Mouse (Mus musculus): ENCODE results near the gene Depdc7. TPM values are rescaled to one million over a fixed set of nuclear protein-coding genes. Genes with fewer than 3 reads are reported as not detected.

Depdc7 gene
- polyA plus RNA-seq (2011; ENCODE audit: insufficient read depth, insufficient read length, low replicate concordance, missing spikeins), result 1.7 TPM in 1 of 2 replicates, not detected in the other

DNA sequence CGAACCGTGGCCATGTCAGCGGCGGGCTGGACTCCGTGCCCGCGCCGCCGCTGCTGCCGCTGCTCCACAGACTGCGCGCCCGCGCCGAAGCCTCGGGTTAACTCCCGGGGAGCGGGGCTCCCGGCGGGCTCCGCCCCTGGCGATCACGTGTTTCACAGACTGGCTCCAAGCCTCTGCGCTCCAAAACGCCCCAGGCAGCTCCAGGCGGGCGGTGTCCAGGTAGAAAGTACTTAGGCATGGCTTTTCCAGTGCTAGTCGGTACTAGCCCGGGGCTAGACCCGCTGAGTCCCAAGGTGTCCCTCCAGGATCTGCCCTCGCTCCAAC is at the start of gene Depdc7:
Depdc7 (minus strand) TSS at position 138 of the 324 bp plus-strand sequence.
- peak within 1 kb of the TSS; percentile 25 for H3K4me3 ChIP-seq (replicated peaks; ENCODE audit: control insufficient read depth, low read depth, low read length)
- WGBS, result 1% methylated on average over 31 of the region's 31 CpGs
- H3K27ac ChIP-seq (ENCODE audit: control insufficient read depth, insufficient read depth, low read depth, low read length, poor library complexity), result no peak within 1 kb of the TSS
- no peaks in the 10 kb centered on the region for H3K4me1 ChIP-seq (ENCODE audit: control insufficient read depth, insufficient read depth, low read length)
- TF ChIP-seq POLR2A (IDR thresholded peaks at IDR 0.05; ENCODE audit: borderline replicate concordance, control insufficient read depth, low read depth, low read length), result no peak
- TF ChIP-seq CTCF (IDR thresholded peaks at IDR 0.05; ENCODE audit: control insufficient read depth, insufficient read depth, low read length), result no peak

DNA sequence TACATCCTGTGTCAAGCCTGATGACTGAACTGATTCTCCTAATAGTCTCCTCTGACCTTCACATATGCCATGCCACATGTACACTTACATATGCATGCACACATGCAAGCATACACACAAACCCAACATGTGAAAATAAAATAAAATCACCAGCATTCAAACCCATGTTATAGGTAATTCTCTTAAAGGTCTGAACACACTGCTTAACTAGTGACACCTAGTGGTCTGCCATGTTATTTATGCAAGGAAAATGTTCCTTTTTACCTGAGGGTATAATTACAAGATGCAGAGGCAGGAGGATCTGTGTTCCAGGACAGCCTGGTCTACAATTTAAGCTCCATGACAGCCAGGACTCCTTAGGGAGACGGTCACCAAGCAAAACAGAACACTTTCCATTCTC is 32.1 kb upstream of the Depdc7 start:
- no peak for TF ChIP-seq CTCF (IDR thresholded peaks at IDR 0.05; ENCODE audit: control insufficient read depth, insufficient read depth, low read length)
- no peak for TF ChIP-seq POLR2A (IDR thresholded peaks at IDR 0.05; ENCODE audit: borderline replicate concordance, control insufficient read depth, low read depth, low read length)
- Histone ChIP-seq H3K27ac (ENCODE audit: control insufficient read depth, insufficient read depth, low read depth, low read length, poor library complexity) (no peak overlapping the region), H3K4me1 (ENCODE audit: control insufficient read depth, insufficient read depth, low read length) (no peaks in the 10 kb centered on the region), H3K4me3 (replicated peaks; ENCODE audit: control insufficient read depth, low read depth, low read length) (no peak overlapping the region)
- WGBS, result 90% methylated on average over 1 of the region's 1 CpGs

DNA sequence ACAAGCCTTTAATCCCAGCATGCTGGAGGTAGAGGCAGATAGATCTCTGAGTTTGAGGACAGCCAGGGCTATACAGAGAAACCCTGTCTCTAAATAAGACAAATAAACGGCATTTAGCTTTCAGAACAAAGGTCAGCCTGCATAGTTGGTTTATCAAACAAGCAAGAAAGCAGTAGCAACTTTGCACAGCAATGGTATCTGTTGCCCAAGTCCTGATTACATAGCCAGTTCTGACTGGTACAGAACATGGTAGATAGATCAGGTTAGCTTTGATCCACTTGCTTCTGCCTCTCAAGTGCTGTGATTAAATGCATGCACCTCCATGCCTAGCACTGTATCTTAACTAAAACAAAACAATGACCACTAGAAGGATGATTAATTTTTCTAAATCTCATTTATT is 26.0 kb upstream of the Depdc7 start:
- WGBS, result 85% methylated on average over 1 of the region's 1 CpGs
- Histone ChIP-seq H3K27ac (ENCODE audit: control insufficient read depth, insufficient read depth, low read depth, low read length, poor library complexity) (no peak overlapping the region), H3K4me1 (ENCODE audit: control insufficient read depth, insufficient read depth, low read length) (no peaks in the 10 kb centered on the region), H3K4me3 (replicated peaks; ENCODE audit: control insufficient read depth, low read depth, low read length) (no peak overlapping the region)
- TF ChIP-seq CTCF (IDR thresholded peaks at IDR 0.05; ENCODE audit: control insufficient read depth, insufficient read depth, low read length) (no peak), POLR2A (IDR thresholded peaks at IDR 0.05; ENCODE audit: borderline replicate concordance, control insufficient read depth, low read depth, low read length) (no peak)

DNA sequence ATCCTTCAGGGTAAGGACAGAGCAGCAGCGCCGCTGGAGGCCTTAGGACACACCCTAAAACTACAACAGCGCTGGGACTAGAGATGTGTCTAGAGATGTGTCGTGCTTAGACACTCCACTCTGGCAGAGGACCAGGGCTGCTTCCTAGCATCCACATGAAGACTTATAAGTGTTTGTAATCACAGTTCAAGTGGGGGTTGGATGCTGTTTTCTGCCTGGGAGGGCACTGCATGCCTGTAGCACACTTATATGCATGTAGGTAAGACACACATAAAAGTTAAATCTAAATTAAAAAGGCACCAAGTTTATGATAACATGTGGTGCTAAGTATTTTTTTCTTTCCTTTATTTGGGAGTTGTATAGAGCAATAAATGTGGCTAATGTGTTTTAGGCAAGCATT is 21.3 kb upstream of the Depdc7 start:
- Histone ChIP-seq H3K4me3 (replicated peaks; ENCODE audit: control insufficient read depth, low read depth, low read length) (no peak overlapping the region), H3K4me1 (ENCODE audit: control insufficient read depth, insufficient read depth, low read length) (no peaks in the 10 kb centered on the region), H3K27ac (ENCODE audit: control insufficient read depth, insufficient read depth, low read depth, low read length, poor library complexity) (no peak overlapping the region)
- 83% methylated on average over 4 of the region's 4 CpGs for WGBS
- TF ChIP-seq POLR2A (IDR thresholded peaks at IDR 0.05; ENCODE audit: borderline replicate concordance, control insufficient read depth, low read depth, low read length) (no peak), CTCF (IDR thresholded peaks at IDR 0.05; ENCODE audit: control insufficient read depth, insufficient read depth, low read length) (no peak)

DNA sequence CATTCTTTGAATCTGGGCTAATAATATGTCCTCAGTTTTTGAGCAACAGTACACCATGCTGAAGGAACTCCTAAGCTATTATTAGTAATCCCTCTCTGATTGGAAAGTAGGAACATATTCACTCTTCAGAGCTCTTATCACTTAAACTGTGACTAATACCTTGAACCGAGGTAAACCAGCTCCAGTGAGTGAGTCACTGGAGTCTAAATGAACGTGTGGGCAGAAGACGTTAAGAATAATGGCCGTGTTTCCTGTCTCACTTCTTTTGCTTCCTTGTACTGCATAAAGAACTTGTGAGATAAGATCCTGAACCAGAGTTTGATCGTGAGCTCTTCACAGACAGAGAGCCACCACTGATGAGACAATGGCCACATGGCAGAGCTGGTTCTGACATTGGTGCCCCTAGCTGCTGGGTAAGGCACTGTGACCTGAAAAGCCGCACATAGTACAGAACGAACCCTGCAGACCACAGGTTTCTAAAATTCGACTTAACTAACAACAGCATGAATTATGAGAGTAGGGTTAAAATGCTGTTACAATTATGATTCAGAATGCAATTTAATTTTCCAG is 20.5 kb upstream of the Depdc7 start:
- Histone ChIP-seq H3K4me3 (replicated peaks; ENCODE audit: control insufficient read depth, low read depth, low read length) (no peak overlapping the region), H3K4me1 (ENCODE audit: control insufficient read depth, insufficient read depth, low read length) (no peaks in the 10 kb centered on the region), H3K27ac (ENCODE audit: control insufficient read depth, insufficient read depth, low read depth, low read length, poor library complexity) (no peak overlapping the region)
- WGBS, result 55% methylated on average over 8 of the region's 8 CpGs
- TF ChIP-seq POLR2A (IDR thresholded peaks at IDR 0.05; ENCODE audit: borderline replicate concordance, control insufficient read depth, low read depth, low read length) (no peak), CTCF (IDR thresholded peaks at IDR 0.05; ENCODE audit: control insufficient read depth, insufficient read depth, low read length) (no peak)

DNA sequence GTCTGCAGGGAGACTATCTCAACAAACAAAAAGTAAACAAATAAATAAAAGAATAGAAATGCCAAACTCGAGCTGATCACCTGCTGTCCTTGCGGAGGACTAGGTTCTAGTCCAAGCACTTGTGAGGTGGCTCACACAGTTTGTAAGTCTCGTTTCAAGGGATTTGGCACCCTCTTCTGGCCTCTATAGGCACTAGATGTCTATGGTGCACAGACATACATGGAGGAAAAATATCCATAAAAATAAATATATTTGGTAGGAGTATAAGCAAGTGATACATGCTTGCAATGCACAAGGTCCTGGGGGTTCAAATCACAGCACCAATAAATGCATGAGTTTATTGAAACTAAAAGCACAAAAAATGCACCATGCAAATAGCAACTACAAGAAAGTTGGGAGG is 7.9 kb upstream of the Depdc7 start:
- 52% methylated on average over 3 of the region's 3 CpGs for WGBS
- H3K4me3 ChIP-seq (replicated peaks; ENCODE audit: control insufficient read depth, low read depth, low read length), result no peak overlapping the region
- H3K4me1 ChIP-seq (ENCODE audit: control insufficient read depth, insufficient read depth, low read length), result no peaks in the 10 kb centered on the region
- H3K27ac ChIP-seq (ENCODE audit: control insufficient read depth, insufficient read depth, low read depth, low read length, poor library complexity), result no peak overlapping the region
- TF ChIP-seq CTCF (IDR thresholded peaks at IDR 0.05; ENCODE audit: control insufficient read depth, insufficient read depth, low read length), result no peak
- no peak for TF ChIP-seq POLR2A (IDR thresholded peaks at IDR 0.05; ENCODE audit: borderline replicate concordance, control insufficient read depth, low read depth, low read length)

DNA sequence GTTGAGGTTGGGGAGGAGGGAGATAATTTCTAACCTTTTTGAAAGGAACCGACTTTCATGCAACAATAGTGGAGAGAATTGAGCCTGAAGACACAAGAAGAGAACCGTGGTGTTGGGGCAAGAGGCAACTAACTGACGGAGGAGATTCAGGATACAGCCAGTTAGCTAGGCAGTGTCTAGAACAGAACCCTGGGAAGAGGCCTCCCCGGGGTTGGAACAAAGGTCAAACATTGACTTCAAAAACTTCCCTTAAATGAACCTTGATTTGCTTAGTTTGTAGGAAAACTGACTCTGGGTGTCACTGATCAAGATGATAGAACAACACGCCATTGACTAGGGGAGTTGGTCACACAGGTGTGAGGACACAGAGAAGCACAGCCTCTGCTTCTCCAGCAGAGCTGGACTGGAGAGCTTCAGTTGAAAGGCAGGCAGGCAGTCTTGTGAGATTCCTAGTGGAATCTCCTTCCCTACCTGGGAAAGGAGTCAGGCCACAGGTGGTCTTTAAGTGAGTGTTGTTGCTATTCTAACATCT is 6.0 kb upstream of the Depdc7 start:
- Histone ChIP-seq H3K4me1 (ENCODE audit: control insufficient read depth, insufficient read depth, low read length) (no peaks in the 10 kb centered on the region), H3K4me3 (replicated peaks; ENCODE audit: control insufficient read depth, low read depth, low read length) (no peak overlapping the region), H3K27ac (ENCODE audit: control insufficient read depth, insufficient read depth, low read depth, low read length, poor library complexity) (no peak overlapping the region)
- TF ChIP-seq CTCF (IDR thresholded peaks at IDR 0.05; ENCODE audit: control insufficient read depth, insufficient read depth, low read length) (no peak), POLR2A (IDR thresholded peaks at IDR 0.05; ENCODE audit: borderline replicate concordance, control insufficient read depth, low read depth, low read length) (no peak)
- 70% methylated on average over 5 of the region's 5 CpGs for WGBS

DNA sequence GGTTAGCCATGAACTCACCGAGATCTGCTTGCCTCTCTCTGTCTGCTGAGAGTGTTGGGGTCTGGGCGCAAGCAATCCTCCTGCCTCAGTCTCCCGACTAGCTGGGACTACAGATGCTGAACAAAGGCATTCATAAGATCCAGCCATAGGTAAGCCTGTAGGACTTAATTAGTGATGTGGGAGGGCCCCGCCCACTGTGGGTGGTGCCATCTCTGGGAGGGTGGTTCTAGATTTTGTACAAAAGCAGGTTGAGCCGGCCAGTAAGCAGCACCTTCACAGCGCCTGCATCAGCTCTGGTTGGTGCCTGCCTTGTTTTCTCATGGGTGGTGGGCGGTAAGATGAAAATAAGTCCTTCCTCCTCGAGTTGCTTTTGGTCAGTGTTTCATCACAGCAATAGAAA is 3.6 kb upstream of the Depdc7 start:
- 56% methylated on average over 8 of the region's 8 CpGs for WGBS
- TF ChIP-seq POLR2A (IDR thresholded peaks at IDR 0.05; ENCODE audit: borderline replicate concordance, control insufficient read depth, low read depth, low read length), result no peak
- TF ChIP-seq CTCF (IDR thresholded peaks at IDR 0.05; ENCODE audit: control insufficient read depth, insufficient read depth, low read length), result no peak
- Histone ChIP-seq H3K27ac (ENCODE audit: control insufficient read depth, insufficient read depth, low read depth, low read length, poor library complexity) (no peak overlapping the region), H3K4me1 (ENCODE audit: control insufficient read depth, insufficient read depth, low read length) (no peaks in the 10 kb centered on the region), H3K4me3 (replicated peaks; ENCODE audit: control insufficient read depth, low read depth, low read length) (no peak overlapping the region)

DNA sequence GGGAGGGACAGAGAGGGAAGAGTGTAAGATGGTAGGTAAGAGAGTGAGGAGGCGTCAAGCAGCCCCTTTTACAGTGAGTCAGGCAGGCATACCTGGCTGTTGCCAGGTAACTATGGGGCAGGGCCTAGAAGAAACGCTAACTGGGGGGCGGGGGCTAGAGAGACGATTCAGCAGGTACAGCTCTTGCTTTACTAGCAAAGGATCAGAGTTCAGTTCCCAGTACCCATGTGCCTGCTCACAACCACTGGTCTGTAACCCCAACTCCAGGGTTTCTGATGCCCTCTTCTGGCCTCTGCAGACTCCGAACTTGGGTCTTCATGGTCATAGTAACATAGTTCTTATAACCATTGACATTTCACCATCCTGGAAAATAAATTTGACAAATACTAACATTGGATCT is 1.3 kb upstream of the Depdc7 start:
- WGBS, result 70% methylated on average over 5 of the region's 5 CpGs
- no peak overlapping the region for H3K27ac ChIP-seq (ENCODE audit: control insufficient read depth, insufficient read depth, low read depth, low read length, poor library complexity)
- no peak overlapping the region for H3K4me3 ChIP-seq (replicated peaks; ENCODE audit: control insufficient read depth, low read depth, low read length)
- TF ChIP-seq CTCF (IDR thresholded peaks at IDR 0.05; ENCODE audit: control insufficient read depth, insufficient read depth, low read length) (no peak), POLR2A (IDR thresholded peaks at IDR 0.05; ENCODE audit: borderline replicate concordance, control insufficient read depth, low read depth, low read length) (no peak)
- no peaks in the 10 kb centered on the region for H3K4me1 ChIP-seq (ENCODE audit: control insufficient read depth, insufficient read depth, low read length)
